Mouse (Mus musculus) neural tube, embryonic 12.5 days (tissue): ENCODE results near the gene Zfp512b. TPM values are rescaled to one million over a fixed set of nuclear protein-coding genes. Genes with fewer than 3 reads are reported as not detected.

Source experiments
- ATAC-seq: fragments of 200-750 bp; cut with Nextera tagmentation; 2 replicates; pipeline ENCODE4 v1.8.0; 2017; ENCODE audit warnings: low read depth, mild to moderate bottlenecking, moderate TSS enrichment, moderate library complexity; ENCODE audit not compliant: low FRiP score
- H3K27ac ChIP-seq: fragments of 300-500 bp; sonication (generic); 2 replicates; pipeline ENCODE4 v1.5.1; 2016
- H3K27me3 ChIP-seq: fragments of 300-500 bp; sonication (generic); replicated peaks from 2 replicates; pipeline ENCODE4 v1.6.1; 2016; ENCODE audit warnings: mild to moderate bottlenecking
- H3K36me3 ChIP-seq: fragments of 300-500 bp; sonication (generic); 2 replicates; pipeline ENCODE4 v1.6.1; 2016; ENCODE audit warnings: mild to moderate bottlenecking
- H3K4me1 ChIP-seq: fragments of 300-500 bp; sonication (generic); 2 replicates; pipeline ENCODE4 v1.6.1; 2016
- H3K4me2 ChIP-seq: fragments of 300-500 bp; sonication (generic); replicated peaks from 2 replicates; pipeline ENCODE4 v1.6.1; 2016; ENCODE audit warnings: mild to moderate bottlenecking
- H3K4me3 ChIP-seq: fragments of 300-500 bp; sonication (generic); 2 replicates; pipeline ENCODE4 v1.5.1; 2016
- H3K9ac ChIP-seq: fragments of 300-500 bp; sonication (generic); 2 replicates; pipeline ENCODE4 v1.6.1; 2016; ENCODE audit warnings: mild to moderate bottlenecking
- H3K9me3 ChIP-seq: fragments of 300-500 bp; sonication (generic); 2 replicates; pipeline ENCODE4 v1.6.1; 2016; ENCODE audit warnings: mild to moderate bottlenecking
- WGBS: fragments of 180-500 bp; shearing (Covaris S2); methylation state at CpG from one replicate; pipeline ENCODE4 v1.1.7; 2016; 5-methylcytosine and 5-hydroxymethylcytosine counted together
- polyA plus RNA-seq: library from polyadenylated mRNA; unstranded; fragments of >200 nt; fragmentation: Nextera tagmentation; extraction: Ambion mirVana; gene quantifications from 2 replicates; pipeline ENCODE4 v1.2.1, GENCODE M21; 2016

Zfp512b gene
- polyA plus RNA-seq, 1 experiment from 2014 or later: 89.6 TPM

DNA sequence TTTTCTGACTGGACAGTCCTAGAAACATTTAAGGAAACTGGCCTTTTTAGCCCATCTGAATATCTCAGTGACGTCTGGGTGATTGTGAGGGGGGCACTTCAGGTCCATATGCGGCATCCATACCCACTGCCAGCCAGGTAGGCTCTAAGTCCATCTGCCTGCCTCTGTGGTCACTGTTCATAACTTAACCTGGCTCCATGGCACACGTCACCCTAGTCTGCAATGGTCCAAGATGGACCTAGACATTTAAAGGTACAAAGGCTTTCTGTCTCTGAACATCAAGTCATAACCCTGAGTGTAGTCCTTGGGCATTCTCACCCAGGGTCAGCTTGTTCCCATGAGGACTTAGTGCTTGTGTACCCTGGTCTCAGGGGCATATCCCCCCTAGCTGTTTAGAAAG, 25.3 kb downstream of the Zfp512b start:
- Histone ChIP-seq H3K27ac (no peak overlapping the region), H3K4me2 (no peak overlapping the region), H3K4me3 (no peak overlapping the region), H3K27me3 (no peaks in the 10 kb centered on the region), H3K4me1 (no peaks in the 10 kb centered on the region), H3K36me3 (peaks cover 3% of the 10 kb centered on the region; the same call in 1 of the 2 replicates), H3K9ac (no peak overlapping the region), H3K9me3 (no peaks in the 10 kb centered on the region)
- no peak for ATAC-seq
- 89% methylated on average over 3 of the region's 3 CpGs for WGBS

DNA sequence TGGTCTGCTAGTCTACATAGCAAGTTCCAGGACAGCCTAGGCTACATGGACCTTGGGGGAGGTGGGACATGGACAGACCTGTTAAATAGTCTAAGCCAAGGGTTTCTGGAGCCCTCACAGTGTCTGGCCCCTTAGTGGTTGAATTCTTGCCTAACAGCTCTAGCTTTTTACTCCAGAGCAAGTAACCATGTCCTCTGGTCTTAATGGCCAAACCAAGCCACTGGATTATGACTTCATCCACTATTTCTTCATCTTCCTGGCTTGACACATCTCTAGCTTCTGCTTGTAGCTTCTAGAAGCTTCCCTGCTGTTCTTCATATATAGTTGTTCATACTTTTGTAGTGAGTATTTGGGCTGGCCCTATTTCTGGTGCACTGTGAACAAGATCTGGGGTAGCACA, 38.8 kb downstream of the Zfp512b start:
- no peak for ATAC-seq
- H3K36me3 ChIP-seq: peaks cover 51% of the 10 kb centered on the region

DNA sequence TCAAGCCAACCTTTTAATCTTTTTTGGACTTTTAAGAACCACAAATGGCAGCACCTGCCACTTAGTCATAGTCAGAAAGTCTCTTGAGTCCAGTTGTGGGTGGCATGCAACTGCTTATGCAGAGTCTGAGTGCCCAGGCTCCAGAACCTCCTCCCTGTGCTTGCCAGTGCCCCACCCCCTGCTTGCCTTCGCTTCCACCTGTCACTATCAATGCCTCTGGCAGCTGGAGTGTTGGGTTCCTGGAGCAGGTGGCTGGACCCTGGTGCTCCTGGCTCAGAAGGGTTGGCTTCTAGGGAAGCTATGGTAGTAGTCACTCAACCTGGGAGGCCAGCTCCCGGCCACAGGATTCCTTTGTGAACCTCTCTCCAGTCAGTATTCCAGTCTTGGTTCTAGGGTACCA, 42.4 kb downstream of the Zfp512b start:
- Histone ChIP-seq H3K27ac (no peak overlapping the region), H3K36me3 (peaks cover 74% of the 10 kb centered on the region), H3K9ac (no peak overlapping the region), H3K9me3 (no peaks in the 10 kb centered on the region), H3K27me3 (no peaks in the 10 kb centered on the region), H3K4me1 (no peaks in the 10 kb centered on the region), H3K4me3 (no peak overlapping the region), H3K4me2 (no peak overlapping the region)
- no peak for ATAC-seq
- WGBS: 97% methylated on average over 2 of the region's 2 CpGs

More for the DNA sequence above, 38.8 kb downstream of the Zfp512b start:
- Histone ChIP-seq H3K9me3 (no peaks in the 10 kb centered on the region), H3K27ac (no peak overlapping the region), H3K27me3 (no peaks in the 10 kb centered on the region), H3K4me2 (no peak overlapping the region), H3K4me1 (no peaks in the 10 kb centered on the region), H3K4me3 (no peak overlapping the region), H3K9ac (no peak overlapping the region)

DNA sequence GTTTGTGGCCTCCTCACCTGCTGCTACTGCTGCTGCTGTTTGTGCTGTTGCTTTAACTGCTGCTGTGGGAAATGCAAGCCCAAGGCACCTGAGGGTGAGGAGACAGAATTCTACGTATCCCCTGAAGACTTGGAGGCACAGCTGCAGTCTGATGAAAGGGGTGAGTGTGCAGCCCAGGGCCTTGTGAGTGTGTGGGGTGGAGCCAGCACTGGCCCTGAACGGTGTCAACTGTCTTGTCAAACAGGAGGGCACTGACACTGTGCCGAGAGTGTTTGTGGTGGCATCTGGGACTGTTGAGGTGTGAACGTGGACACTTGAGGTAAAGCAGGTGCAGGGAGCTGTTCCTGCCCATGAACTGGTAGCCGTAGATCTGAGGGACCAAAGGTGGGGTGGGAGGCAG, 43.9 kb downstream of the Zfp512b start:
- 97% methylated on average over 5 of the region's 5 CpGs for WGBS
- Histone ChIP-seq H3K4me1 (no peaks in the 10 kb centered on the region), H3K27ac (no peak overlapping the region), H3K9me3 (no peaks in the 10 kb centered on the region), H3K36me3 (peaks cover 67% of the 10 kb centered on the region), H3K4me2 (no peak overlapping the region), H3K9ac (no peak overlapping the region), H3K27me3 (no peaks in the 10 kb centered on the region), H3K4me3 (no peak overlapping the region)
- ATAC-seq: no peak

DNA sequence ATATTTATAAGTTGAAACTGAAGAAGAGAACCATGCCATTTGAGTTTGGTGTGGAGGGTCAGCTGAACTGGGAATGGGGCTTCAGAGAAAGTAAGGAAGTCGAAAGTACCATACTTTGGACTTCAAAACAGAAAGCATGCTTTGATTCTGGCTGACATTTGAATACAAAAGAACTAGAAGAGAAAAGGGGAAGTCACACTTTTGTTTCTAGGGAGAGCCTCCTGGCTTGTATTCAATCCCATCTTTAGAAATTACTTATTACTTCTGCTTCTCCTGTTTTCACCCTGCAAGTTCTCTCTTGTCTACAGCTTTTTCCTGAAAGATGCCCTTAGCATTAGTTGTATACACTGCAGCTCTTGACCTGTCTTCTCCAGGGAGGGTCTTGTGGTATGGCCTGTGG, 44.4 kb downstream of the Zfp512b start:
- no peak overlapping the region for H3K4me3 ChIP-seq
- no peaks in the 10 kb centered on the region for H3K9me3 ChIP-seq
- no peak overlapping the region for H3K4me2 ChIP-seq
- H3K27ac ChIP-seq: no peak overlapping the region
- H3K4me1 ChIP-seq: no peaks in the 10 kb centered on the region
- no peak for ATAC-seq
- no peak overlapping the region for H3K9ac ChIP-seq
- peaks cover 64% of the 10 kb centered on the region for H3K36me3 ChIP-seq
- WGBS: 82% methylated on average over 1 of the region's 1 CpGs
- H3K27me3 ChIP-seq: no peaks in the 10 kb centered on the region

DNA sequence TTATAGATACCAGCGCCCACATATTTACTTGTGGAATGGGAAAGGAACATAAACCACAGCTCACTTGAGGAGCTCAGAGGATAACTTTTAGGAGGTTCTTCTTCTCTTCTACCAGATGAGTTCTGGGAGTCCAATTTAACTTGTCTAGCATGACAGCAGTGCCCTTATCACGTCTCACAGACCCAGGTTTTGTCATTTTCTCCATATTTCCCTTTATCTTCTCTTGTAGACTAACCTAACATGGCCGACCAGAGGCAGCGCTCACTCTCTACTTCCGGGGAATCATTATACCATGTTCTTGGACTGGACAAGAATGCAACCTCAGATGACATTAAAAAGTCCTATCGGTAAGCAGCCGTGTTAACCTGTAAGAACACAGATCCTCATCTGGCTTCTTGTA, 46.5 kb downstream of the Zfp512b start:
- Histone ChIP-seq H3K9me3 (no peaks in the 10 kb centered on the region), H3K4me1 (no peaks in the 10 kb centered on the region), H3K27ac (no peak overlapping the region), H3K4me3 (no peak overlapping the region), H3K27me3 (no peaks in the 10 kb centered on the region), H3K36me3 (peaks cover 46% of the 10 kb centered on the region), H3K9ac (no peak overlapping the region), H3K4me2 (no peak overlapping the region)
- 96% methylated on average over 7 of the region's 7 CpGs for WGBS
- no peak for ATAC-seq

DNA sequence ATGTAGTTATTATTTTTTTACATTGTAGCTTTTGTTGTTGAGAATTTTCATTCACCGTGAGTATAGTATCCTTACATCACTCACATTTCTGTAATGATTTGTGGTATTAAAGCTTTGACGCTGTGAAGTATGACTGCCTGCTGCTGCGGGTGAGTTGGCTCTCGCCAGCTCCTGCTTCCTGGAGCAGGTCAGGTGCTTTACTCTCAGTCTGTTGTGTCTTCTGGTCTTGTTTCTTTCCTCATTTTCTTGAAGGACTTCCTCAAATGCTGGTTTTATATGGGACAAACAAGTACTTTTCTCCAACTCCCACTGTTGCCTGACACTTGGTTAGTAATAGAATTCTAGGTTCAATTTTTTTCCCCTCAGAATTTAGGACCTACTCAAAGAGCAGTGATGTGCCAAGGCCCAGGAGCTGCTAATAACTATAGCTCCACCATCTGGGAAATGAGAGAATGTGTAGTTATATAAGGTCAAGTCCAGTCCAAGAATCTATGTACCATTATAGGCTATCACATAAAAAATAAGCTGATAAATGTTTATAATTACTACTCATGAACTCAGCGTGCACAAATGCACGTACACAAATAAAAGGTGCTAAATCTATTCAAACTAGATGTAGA, 50.7 kb downstream of the Zfp512b start:
- Histone ChIP-seq H3K4me2 (no peak overlapping the region), H3K27me3 (no peaks in the 10 kb centered on the region), H3K9me3 (no peaks in the 10 kb centered on the region), H3K36me3 (peaks cover 9% of the 10 kb centered on the region; the same call in 1 of the 2 replicates), H3K4me3 (no peak overlapping the region), H3K27ac (no peak overlapping the region), H3K9ac (no peak overlapping the region), H3K4me1 (0 out of 2 replicates have a peak, but pooled peaks cover 3% of the 10 kb centered on the region)
- ATAC-seq: no peak
- WGBS: 92% methylated on average over 6 of the region's 6 CpGs

DNA sequence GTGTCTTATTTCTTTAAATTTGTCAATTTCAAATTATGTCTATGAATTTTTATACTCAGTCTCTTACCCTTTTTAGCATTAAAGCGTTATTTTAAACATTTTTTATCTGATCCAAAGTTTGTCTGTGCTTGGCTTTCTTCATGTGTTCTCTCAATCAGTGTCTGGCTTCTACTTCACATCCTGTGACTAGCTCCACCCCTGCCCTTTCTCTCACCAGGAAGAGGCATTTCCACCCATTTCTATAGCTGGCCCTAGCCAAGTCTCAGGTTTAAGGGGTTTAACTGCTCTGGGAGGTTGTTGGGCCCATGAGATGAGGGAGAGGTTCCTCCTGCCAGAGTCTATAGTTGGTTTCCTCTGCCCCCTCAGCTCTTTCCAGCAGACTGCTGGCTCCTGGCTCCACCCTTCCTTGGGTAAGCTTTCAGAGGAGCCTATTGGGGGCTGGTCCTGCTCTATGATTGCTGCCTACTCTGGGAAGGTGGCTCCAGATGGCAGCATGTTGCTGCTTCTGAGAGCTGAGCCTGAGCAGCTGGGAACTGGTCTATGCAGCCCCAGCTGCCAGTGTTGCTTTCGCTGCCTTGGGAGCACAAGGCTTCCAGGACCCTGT, 55.1 kb downstream of the Zfp512b start:
- no peak overlapping the region for H3K9ac ChIP-seq
- no peak overlapping the region for H3K27ac ChIP-seq
- 0 out of 2 replicates have a peak, but pooled peaks have one; percentile 17 for ATAC-seq
- no peak overlapping the region for H3K4me3 ChIP-seq
- peaks cover 2% of the 10 kb centered on the region; the same call in 1 of the 2 replicates for H3K36me3 ChIP-seq
- H3K27me3 ChIP-seq: no peaks in the 10 kb centered on the region
- H3K9me3 ChIP-seq: no peaks in the 10 kb centered on the region
- no peak overlapping the region for H3K4me2 ChIP-seq
- WGBS: 91% methylated on average over 2 of the region's 2 CpGs
- 0 out of 2 replicates have a peak, but pooled peaks cover 3% of the 10 kb centered on the region for H3K4me1 ChIP-seq

DNA sequence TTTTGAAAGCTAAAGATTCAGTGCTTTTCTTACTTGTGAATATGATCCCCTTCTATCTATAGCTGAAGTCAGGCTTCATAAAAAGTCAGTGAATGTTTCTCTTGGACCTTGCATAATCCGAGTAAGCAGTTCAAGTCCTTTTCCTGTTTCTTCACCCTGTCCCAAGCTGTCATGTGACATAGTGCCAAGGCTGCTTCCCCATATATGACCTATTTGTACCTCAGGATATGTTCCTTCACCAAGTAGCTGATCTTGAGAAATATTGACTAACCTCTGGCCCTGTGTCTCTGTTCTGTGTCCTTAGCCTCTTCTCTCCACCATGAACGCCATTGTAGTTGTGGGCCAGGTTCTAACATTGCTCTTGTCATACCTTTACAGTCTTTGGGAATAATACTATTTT, 56.2 kb downstream of the Zfp512b start:
- Histone ChIP-seq H3K4me1 (0 out of 2 replicates have a peak, but pooled peaks cover 3% of the 10 kb centered on the region), H3K4me2 (no peak overlapping the region), H3K9ac (no peak overlapping the region), H3K4me3 (no peak overlapping the region), H3K36me3 (peaks cover 6% of the 10 kb centered on the region), H3K27me3 (no peaks in the 10 kb centered on the region), H3K27ac (no peak overlapping the region), H3K9me3 (peaks cover 7% of the 10 kb centered on the region; the same call in 1 of the 2 replicates)
- no peak for ATAC-seq
- WGBS: 91% methylated on average over 2 of the region's 2 CpGs

DNA sequence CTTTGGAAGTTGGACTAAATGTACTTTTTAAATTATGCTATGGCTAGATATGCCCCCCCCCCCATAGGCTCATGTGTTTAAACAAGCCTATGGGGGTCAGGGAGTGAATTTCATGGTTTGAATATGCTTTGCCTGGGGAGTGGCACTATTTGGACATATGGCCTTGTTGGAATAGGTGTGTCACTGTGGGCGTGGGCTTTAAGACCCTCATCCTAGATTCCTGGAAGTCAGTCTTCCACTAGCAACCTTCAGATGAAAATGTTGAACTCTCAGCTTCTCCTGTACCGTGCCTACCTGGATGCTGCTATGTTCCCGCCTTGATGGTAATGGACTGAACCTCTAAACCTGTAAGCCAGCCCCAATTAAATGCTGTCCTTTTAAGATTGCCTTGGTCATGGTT, 60.0 kb downstream of the Zfp512b start:
- no peak for ATAC-seq
- Histone ChIP-seq H3K27me3 (no peaks in the 10 kb centered on the region), H3K36me3 (peaks cover 19% of the 10 kb centered on the region)

More for the DNA sequence above, 60.0 kb downstream of the Zfp512b start:
- no peak overlapping the region for H3K27ac ChIP-seq
- H3K4me1 ChIP-seq: no peaks in the 10 kb centered on the region
- no peak overlapping the region for H3K4me3 ChIP-seq
- no peak overlapping the region for H3K4me2 ChIP-seq
- H3K9ac ChIP-seq: no peak overlapping the region
- 96% methylated on average over 3 of the region's 3 CpGs for WGBS
- peaks cover 9% of the 10 kb centered on the region; the same call in 1 of the 2 replicates for H3K9me3 ChIP-seq
